Mouse (Mus musculus): ENCODE data around the gene Gm34653.
"Not testable (repeated sequence)": the region's sequence is repeated elsewhere in the genome, so short reads cannot be mapped to it uniquely, and the experiment has no call there.

GRCm38 (mm10) chr2:34840143-34840542, 7.3 kb downstream of the Gm34653 start:
- not testable (repeated sequence) for TF ChIP-seq GATA1 (IDR thresholded peaks at IDR 0.05; ENCODE audit: borderline replicate concordance, low read length); FLI1 (IDR thresholded peaks at IDR 0.05; ENCODE audit: low read length)
